Mouse (Mus musculus): ENCODE data around the gene Barhl1.

Barhl1 gene

GRCm38 (mm10) chr2:28916513-28916865 is at the start of gene Barhl1:
TSS of gene Barhl1 (minus strand) at chr2:28916668.
- peak; percentile 82 for DNase-seq

GRCm38 (mm10) chr2:28963565-28963964 is 47.1 kb upstream of the Barhl1 start:
- DNase-seq, result no peak

GRCm38 (mm10) chr2:28961636-28962035 is 45.2 kb upstream of the Barhl1 start:
- no peak for DNase-seq

GRCm38 (mm10) chr2:28961024-28961585 is 44.6 kb upstream of the Barhl1 start:
- DNase-seq, result no peak

GRCm38 (mm10) chr2:28956874-28957273 is 40.4 kb upstream of the Barhl1 start:
- DNase-seq, result no peak

GRCm38 (mm10) chr2:28954595-28954994 is 38.1 kb upstream of the Barhl1 start:
- DNase-seq, result no peak

GRCm38 (mm10) chr2:28952981-28953380 is 36.5 kb upstream of the Barhl1 start:
- DNase-seq, result no peak

GRCm38 (mm10) chr2:28946312-28946711 is 29.8 kb upstream of the Barhl1 start:
- no peak for DNase-seq

- DNase-seq, result no peak
These were observed 28.9 kb upstream of the Barhl1 start for GRCm38 (mm10) chr2:28945388-28945787.

GRCm38 (mm10) chr2:28943666-28944516 is 27.4 kb upstream of the Barhl1 start:
- no peak for DNase-seq

- no peak for DNase-seq
These were observed 22.5 kb upstream of the Barhl1 start for GRCm38 (mm10) chr2:28938997-28939396.

- DNase-seq, result no peak
These were observed 14.1 kb upstream of the Barhl1 start for GRCm38 (mm10) chr2:28930571-28930970.

GRCm38 (mm10) chr2:28923912-28924311 is 7.4 kb upstream of the Barhl1 start:
- DNase-seq, result peak; percentile 62

GRCm38 (mm10) chr2:28919001-28919400 is 2.5 kb upstream of the Barhl1 start:
- no peak for DNase-seq

GRCm38 (mm10) chr2:28917518-28918361 is 1.3 kb upstream of the Barhl1 start:
- no peak for DNase-seq

GRCm38 (mm10) chr2:28917156-28917517 is 669 bp upstream of the Barhl1 start:
- DNase-seq, result no peak

GRCm38 (mm10) chr2:28915768-28916512 is 528 bp downstream of the Barhl1 start:
- DNase-seq, result peak; percentile 60

GRCm38 (mm10) chr2:28915104-28915738 is 1.2 kb downstream of the Barhl1 start:
- no peak for DNase-seq

- no peak for DNase-seq
These were observed 2.3 kb downstream of the Barhl1 start for GRCm38 (mm10) chr2:28914121-28914520.

GRCm38 (mm10) chr2:28912961-28913360 is 3.5 kb downstream of the Barhl1 start:
- no peak for DNase-seq

GRCm38 (mm10) chr2:28912039-28912700 is 4.3 kb downstream of the Barhl1 start:
- DNase-seq, result no peak
